Mouse (Mus musculus) liver, embryonic 16.5 days (tissue): ENCODE measurements around the gene 2310034G01Rik. TPM values are rescaled to one million over a fixed set of nuclear protein-coding genes. Genes with fewer than 3 reads are reported as not detected.

Experiments
- ATAC-seq: fragments of 200-750 bp; cut with Nextera tagmentation; 2 replicates; pipeline ENCODE4 v1.8.0; 2017; ENCODE audit warnings: low read depth, mild to moderate bottlenecking, moderate number of reproducible peaks, moderate library complexity
- H3K27ac ChIP-seq: fragments of 300-500 bp; sonication (generic); 2 replicates; pipeline ENCODE4 v1.5.1; 2014; ENCODE audit warnings: mild to moderate bottlenecking, low read length
- H3K27me3 ChIP-seq: fragments of 300-500 bp; sonication (generic); 2 replicates; pipeline ENCODE4 v1.6.1; 2014; ENCODE audit warnings: low read depth, low read length, mixed read lengths; ENCODE audit not compliant: control insufficient read depth, insufficient read depth
- H3K36me3 ChIP-seq: fragments of 300-500 bp; sonication (generic); 2 replicates; pipeline ENCODE4 v1.6.1; 2014; ENCODE audit warnings: mild to moderate bottlenecking; ENCODE audit not compliant: control insufficient read depth, insufficient read depth
- H3K4me1 ChIP-seq: fragments of 300-500 bp; sonication (generic); 2 replicates; pipeline ENCODE4 v1.6.1; 2014; ENCODE audit warnings: low read depth, low read length, mixed read lengths; ENCODE audit not compliant: control insufficient read depth
- H3K4me2 ChIP-seq: fragments of 300-500 bp; sonication (generic); 2 replicates; pipeline ENCODE4 v1.6.1; 2014; ENCODE audit warnings: low read depth, low read length, mixed read lengths
- H3K4me3 ChIP-seq: fragments of 300-500 bp; sonication (generic); 2 replicates; pipeline ENCODE4 v1.5.1; 2014; ENCODE audit warnings: low read depth, mild to moderate bottlenecking, low read length
- H3K9ac ChIP-seq: fragments of 300-500 bp; sonication (generic); 2 replicates; pipeline ENCODE4 v1.6.1; 2014; ENCODE audit warnings: low read depth, low read length
- H3K9me3 ChIP-seq: fragments of 300-500 bp; sonication (generic); replicated peaks from 2 replicates; pipeline ENCODE4 v1.6.1; 2016; ENCODE audit warnings: low read length; ENCODE audit not compliant: control insufficient read depth
- WGBS: fragments of 180-500 bp; shearing (Covaris S2); extraction: QIAGEN DNeasy Blood & Tissue Kit; methylation state at CpG from one replicate; pipeline ENCODE4 v1.1.7; 2014; ENCODE audit not compliant: insufficient replicate concordance; 5-methylcytosine and 5-hydroxymethylcytosine counted together
- polyA plus RNA-seq: library from polyadenylated mRNA; unstranded; fragments of >200 nt; fragmentation: Nextera tagmentation; extraction: Ambion mirVana; gene quantifications from 2 replicates; pipeline ENCODE4 v1.2.1, GENCODE M21; 2015

2310034G01Rik gene
- polyA plus RNA-seq, 1 experiment from 2014 or later, result 0.40 TPM

DNA sequence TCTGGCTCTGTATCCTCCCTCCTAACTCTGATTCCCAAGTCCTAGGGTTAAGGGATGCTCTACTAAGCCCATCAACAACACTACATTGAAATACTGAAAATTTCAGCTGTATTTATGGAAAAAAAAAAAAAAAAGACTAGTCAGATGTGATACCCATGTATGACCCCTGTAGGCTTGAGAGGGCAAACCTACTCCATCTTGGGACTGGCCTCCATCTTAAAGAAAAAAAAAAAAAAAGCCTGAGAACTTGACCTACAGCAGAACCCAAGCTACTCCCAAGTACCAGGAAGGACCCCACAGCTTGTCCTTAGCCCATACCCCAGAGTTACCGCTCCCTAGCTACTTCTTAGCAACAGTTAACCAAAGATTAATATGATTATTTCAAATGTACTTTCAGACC, 3.0 kb downstream of the 2310034G01Rik start:
- Histone ChIP-seq H3K9me3 (no peaks in the 10 kb centered on the region), H3K27me3 (peaks cover 8% of the 10 kb centered on the region), H3K4me2 (no peak overlapping the region), H3K4me1 (peaks cover 21% of the 10 kb centered on the region), H3K4me3 (no peak overlapping the region), H3K9ac (no peak overlapping the region), H3K27ac (no peak overlapping the region), H3K36me3 (no peaks in the 10 kb centered on the region)
- 85% methylated on average over 1 of the region's 1 CpGs for WGBS
- no peak for ATAC-seq

DNA sequence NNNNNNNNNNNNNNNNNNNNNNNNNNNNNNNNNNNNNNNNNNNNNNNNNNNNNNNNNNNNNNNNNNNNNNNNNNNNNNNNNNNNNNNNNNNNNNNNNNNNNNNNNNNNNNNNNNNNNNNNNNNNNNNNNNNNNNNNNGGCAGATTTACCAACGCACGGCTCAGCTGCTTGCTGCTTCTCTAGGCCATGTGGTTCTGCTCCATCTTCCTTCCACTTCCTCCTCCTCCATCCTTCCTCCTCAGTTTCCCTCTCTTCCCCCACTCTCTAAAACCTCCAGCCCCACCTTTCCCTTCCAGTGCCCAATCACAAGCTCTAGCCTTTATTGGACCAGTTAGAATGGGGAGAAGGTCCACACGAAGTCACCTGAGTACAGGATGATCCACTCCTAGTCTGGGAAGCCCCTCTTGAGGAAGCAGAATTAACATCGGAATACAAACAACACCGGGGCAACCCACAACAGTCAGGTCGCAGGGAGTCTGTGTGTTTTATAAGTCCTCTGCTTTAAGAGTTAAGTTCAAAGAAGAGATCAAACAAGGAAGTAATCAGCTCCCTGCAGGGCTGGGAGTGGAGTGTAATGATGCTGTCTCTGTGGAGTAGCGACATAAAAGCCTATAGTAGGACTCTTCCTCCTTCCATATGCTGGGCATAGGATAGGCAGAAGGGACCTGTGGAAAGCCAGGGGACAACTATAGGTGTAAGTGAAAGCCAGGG, 5.2 kb downstream of the 2310034G01Rik start:
- peaks cover 8% of the 10 kb centered on the region for H3K27me3 ChIP-seq
- H3K4me2 ChIP-seq, result no peak overlapping the region
- H3K9me3 ChIP-seq, result no peaks in the 10 kb centered on the region
- WGBS, result 33% methylated on average over 7 of the region's 7 CpGs
- no peaks in the 10 kb centered on the region for H3K36me3 ChIP-seq
- peaks cover 28% of the 10 kb centered on the region for H3K4me1 ChIP-seq
- H3K4me3 ChIP-seq, result no peak overlapping the region
- no peak for ATAC-seq
- H3K27ac ChIP-seq, result no peak overlapping the region
- no peak overlapping the region for H3K9ac ChIP-seq

DNA sequence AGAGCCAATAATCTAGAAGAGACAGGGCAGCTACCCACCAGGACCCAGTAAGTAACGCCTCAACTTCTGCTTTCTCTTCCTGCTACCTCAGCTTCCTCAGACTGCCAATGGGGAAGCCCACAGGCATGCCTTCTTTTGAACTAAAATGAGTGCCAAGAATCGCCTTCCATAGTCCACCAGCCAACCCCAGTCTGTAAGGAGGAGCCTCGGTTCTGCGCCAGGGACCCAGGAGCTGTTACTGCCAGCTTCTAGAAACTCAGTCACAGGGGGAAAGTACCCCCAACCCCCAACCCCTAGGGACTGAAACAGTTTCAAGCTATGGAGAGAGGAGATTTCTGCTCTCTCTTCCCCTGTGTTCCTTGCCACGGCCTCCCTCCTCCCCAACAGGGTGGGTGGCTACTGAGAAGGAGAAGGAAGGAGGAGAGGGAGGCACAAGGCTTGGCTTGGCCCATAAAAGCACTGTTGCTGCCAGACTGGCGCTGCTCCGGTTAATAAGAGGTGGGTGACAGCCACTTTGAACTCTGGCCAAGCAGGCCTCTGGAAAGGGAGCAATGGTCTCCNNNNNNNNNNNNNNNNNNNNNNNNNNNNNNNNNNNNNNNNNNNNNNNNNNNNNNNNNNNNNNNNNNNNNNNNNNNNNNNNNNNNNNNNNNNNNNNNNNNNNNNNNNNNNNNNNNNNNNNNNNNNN, 10.7 kb downstream of the 2310034G01Rik start:
- Histone ChIP-seq H3K9me3 (no peaks in the 10 kb centered on the region), H3K9ac (no peak overlapping the region; the same call in none of the 2 replicates), H3K27ac (peak overlapping the region; percentile 85), H3K36me3 (no peaks in the 10 kb centered on the region), H3K27me3 (no peaks in the 10 kb centered on the region), H3K4me1 (peaks cover 38% of the 10 kb centered on the region), H3K4me3 (peak overlapping the region; percentile 80), H3K4me2 (peak overlapping the region; percentile 88)
- ATAC-seq, result peak; percentile 35
- WGBS, result 42% methylated on average over 7 of the region's 7 CpGs

DNA sequence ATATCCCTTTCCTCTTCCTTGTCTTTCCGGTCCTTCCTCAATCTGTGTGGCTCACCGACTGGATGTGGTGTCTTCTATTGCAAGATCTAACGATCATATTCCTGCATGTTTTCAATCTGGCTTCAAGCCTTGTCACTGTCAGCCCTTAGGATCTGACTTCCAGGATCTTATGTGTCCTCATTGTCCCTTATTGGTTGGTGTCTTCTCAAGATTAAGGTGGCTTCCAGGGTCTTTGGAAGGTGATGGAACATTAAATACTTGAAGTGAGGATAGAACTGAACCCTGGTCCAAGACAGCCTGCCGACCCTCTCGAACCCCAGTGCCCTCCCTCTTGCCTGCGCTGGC, 11.2 kb downstream of the 2310034G01Rik start:
- H3K4me3 ChIP-seq, result peak overlapping the region; percentile 80
- H3K4me1 ChIP-seq, result peaks cover 37% of the 10 kb centered on the region
- no peaks in the 10 kb centered on the region for H3K27me3 ChIP-seq
- H3K4me2 ChIP-seq, result peak overlapping the region; percentile 88
- ATAC-seq, result peak; percentile 4; the same call in 1 of the 2 replicates
- WGBS, result 15% methylated on average over 6 of the region's 6 CpGs
- H3K9me3 ChIP-seq, result no peaks in the 10 kb centered on the region
- H3K36me3 ChIP-seq, result no peaks in the 10 kb centered on the region
- peak overlapping the region; percentile 46 for H3K9ac ChIP-seq
- H3K27ac ChIP-seq, result peak overlapping the region; percentile 85

GRCm38 (mm10) chr19:46338331-46338936, 11.7 kb downstream of the 2310034G01Rik start, which contains the start of gene Cuedc2:
Cuedc2 (minus strand) TSS chr19:46338702.
- no peaks in the 10 kb centered on the region for H3K9me3 ChIP-seq
- H3K4me2 ChIP-seq, result peak within 1 kb of the TSS; percentile 88
- no peaks in the 10 kb centered on the region for H3K27me3 ChIP-seq
- peaks cover 33% of the 10 kb centered on the region for H3K4me1 ChIP-seq
- H3K9ac ChIP-seq, result peak within 1 kb of the TSS; percentile 79
- no peaks in the 10 kb centered on the region for H3K36me3 ChIP-seq
- peak; percentile 87 for ATAC-seq
- peak within 1 kb of the TSS; percentile 80 for H3K4me3 ChIP-seq
- H3K27ac ChIP-seq, result peak within 1 kb of the TSS; percentile 85
- under 1% methylated on average over 31 of the region's 31 CpGs for WGBS

GRCm38 (mm10) chr19:46337719-46338330, 12.3 kb downstream of the 2310034G01Rik start:
- ATAC-seq, result no peak
- Histone ChIP-seq H3K9me3 (no peaks in the 10 kb centered on the region), H3K27me3 (no peaks in the 10 kb centered on the region), H3K4me1 (peaks cover 33% of the 10 kb centered on the region), H3K27ac (peak overlapping the region; percentile 75; the same call in 1 of the 2 replicates), H3K4me3 (peak overlapping the region; percentile 80), H3K36me3 (no peaks in the 10 kb centered on the region), H3K9ac (peak overlapping the region; percentile 79), H3K4me2 (peak overlapping the region; percentile 88)
- 34% methylated on average over 15 of the region's 15 CpGs for WGBS

DNA sequence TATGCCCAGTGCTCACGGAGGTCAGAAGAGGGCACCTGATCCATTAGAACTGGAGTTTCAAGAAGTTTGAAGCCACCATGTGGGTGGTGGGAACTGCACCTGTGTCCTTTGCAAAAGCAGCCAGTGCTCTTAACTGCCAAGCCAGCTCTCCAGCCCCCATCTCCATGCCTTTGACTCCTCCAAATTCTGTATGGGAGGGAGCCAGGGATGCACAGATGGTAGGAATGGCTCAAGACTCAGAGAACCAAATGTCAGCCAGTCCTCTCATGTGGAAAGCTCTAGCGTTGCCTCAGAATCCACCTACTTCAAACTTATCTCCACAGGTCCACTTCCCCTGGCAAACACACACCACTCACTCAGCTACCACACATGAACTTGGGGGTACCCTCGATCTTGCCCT, 16.2 kb downstream of the 2310034G01Rik start:
- Histone ChIP-seq H3K4me3 (no peak overlapping the region), H3K4me2 (no peak overlapping the region), H3K9me3 (no peaks in the 10 kb centered on the region), H3K4me1 (peaks cover 30% of the 10 kb centered on the region), H3K9ac (no peak overlapping the region), H3K27ac (no peak overlapping the region), H3K36me3 (0 out of 2 replicates have a peak, but pooled peaks cover 3% of the 10 kb centered on the region), H3K27me3 (no peaks in the 10 kb centered on the region)
- ATAC-seq, result no peak
- whole genome bisulfite sequencing, result 73% methylated on average over 3 of the region's 3 CpGs

DNA sequence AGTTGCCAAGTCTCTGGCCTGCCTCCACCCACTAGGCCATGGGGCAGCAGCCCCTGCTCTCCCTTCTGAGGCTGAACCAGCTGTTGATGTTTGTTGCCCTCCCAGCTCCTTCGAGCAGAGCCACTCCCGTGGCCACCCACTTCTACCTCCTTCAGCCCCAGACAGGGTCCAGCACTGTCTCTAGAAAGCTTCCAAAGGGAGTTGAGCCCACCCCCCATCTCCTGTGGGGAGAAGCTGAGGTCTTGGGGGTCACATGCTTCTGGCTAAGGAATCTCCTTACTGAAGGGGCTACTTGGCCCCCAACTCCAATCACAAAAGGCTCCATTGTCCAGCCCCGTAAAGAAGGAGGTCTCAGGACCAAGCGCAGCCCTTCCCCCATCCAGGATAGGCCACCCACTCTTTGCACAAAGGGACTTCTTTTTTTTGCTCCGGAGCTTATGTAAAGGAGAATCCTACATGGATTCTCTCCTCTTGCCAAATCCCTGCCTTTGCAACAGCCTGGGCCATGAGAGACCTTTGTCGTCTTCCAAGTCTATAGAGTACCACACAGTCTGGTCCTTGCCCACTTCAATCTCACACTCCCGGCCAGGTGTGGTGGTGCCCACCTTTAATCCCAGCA, 17.3 kb downstream of the 2310034G01Rik start:
- Histone ChIP-seq H3K27me3 (no peaks in the 10 kb centered on the region), H3K4me2 (no peak overlapping the region), H3K9ac (no peak overlapping the region), H3K36me3 (0 out of 2 replicates have a peak, but pooled peaks cover 3% of the 10 kb centered on the region), H3K9me3 (no peaks in the 10 kb centered on the region), H3K4me1 (peaks cover 27% of the 10 kb centered on the region), H3K4me3 (no peak overlapping the region), H3K27ac (no peak overlapping the region)
- WGBS, result 67% methylated on average over 7 of the region's 7 CpGs
- no peak for ATAC-seq
